Mouse (Mus musculus) splenic B cell, adult 2 months (primary cell): ENCODE measurements around the gene Nrtn.

ENCODE experiments used
- DNase-seq: peaks from one replicate; pipeline ENCODE4 v3.0.0-alpha.2; 2011; ENCODE audit warnings: low read depth, low spot score
- H3K27me3 ChIP-seq: 2 replicates; pipeline ENCODE4 v1.6.1; 2012; ENCODE audit warnings: mild to moderate bottlenecking, low read length, moderate library complexity, mixed read lengths; ENCODE audit not compliant: control insufficient read depth, poor library complexity, insufficient read depth, severe bottlenecking
- H3K36me3 ChIP-seq: 2 replicates; pipeline ENCODE4 v1.6.1; 2012; ENCODE audit warnings: mild to moderate bottlenecking, low read length, moderate library complexity, mixed read lengths; ENCODE audit not compliant: control insufficient read depth, poor library complexity, insufficient read depth, severe bottlenecking

Gene Nrtn

DNA sequence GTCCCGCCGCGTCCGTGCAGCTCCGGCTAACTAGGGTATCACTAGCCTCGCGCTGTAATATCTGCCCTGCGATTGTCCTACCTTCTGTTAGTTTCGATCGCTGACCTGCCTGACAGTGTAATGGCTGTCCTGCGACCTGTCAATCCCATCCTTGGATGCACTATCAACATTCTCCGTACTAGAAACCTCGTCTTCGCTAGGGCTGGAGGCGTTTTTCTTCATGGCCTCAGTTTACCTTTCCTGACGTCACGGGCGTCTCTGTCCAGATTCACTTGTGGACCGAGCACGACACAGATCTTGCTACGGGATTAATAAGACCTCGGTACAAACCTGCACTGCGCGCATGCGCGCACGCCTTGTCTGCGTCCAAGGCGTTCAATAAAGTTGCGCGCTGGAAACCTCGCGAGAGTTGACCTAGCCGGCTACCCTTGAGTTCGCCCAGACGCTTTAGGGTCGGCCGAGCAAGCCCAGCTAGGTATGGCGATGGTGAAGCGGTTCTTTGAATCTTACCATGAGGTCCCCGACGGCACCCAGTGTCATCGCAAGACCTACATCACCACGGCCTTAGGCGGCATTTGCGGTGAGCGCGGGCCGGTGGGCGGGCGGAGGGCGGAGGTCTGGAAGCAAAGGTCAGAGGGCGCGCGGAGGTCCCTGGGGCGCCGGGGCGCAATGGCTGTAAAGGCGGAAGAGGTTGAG is 39.8 kb downstream of the Nrtn start, which contains the start of the genes Ndufa11 and Vmac:
Gene Ndufa11, plus strand, starts transcription at position 405 of the 696 bp plus-strand sequence.
Gene Vmac, minus strand, starts transcription at position 660 of the 696 bp plus-strand sequence.
- Histone ChIP-seq H3K36me3 (no peaks in the 10 kb centered on the region; the same call in 1 of the 2 replicates), H3K27me3 (no peaks in the 10 kb centered on the region)
- peak; percentile 98 for DNase-seq

DNA sequence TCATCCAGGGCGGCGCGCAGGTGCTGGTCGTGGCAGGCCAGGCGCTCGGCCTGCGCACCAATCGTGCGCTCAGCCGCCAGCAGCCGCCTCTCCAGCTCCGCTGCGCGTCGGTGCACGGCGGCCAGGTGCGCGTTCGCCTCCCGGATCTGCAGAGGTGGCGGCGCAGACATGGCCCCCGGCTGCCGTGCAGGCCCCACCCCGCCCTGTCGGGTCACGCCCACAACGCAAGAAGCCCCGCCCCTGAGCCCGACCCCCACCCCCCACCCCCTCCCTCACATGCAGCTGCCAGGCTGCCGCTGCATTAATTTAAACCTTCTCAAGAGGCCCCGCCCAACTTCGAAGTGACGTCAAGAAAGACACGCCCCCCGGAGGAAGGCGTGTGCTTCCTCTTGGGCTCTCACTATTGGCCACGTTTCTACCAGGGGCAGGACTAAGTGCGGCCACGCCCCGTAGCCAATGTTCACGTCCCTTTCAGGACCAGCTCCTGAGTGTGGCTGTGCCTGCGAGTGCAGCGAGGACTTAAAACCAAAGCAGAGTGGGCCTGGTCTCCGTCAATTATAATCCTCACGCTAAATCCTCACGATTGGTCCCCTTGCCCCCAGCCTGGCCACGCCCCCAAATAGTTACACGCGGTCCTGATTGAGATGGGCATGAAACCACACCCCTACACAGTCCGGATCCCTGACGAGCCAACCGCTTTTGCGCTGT is 40.5 kb downstream of the Nrtn start:
- Histone ChIP-seq H3K27me3 (no peaks in the 10 kb centered on the region), H3K36me3 (no peaks in the 10 kb centered on the region)
- peak; percentile 99 for DNase-seq

DNA sequence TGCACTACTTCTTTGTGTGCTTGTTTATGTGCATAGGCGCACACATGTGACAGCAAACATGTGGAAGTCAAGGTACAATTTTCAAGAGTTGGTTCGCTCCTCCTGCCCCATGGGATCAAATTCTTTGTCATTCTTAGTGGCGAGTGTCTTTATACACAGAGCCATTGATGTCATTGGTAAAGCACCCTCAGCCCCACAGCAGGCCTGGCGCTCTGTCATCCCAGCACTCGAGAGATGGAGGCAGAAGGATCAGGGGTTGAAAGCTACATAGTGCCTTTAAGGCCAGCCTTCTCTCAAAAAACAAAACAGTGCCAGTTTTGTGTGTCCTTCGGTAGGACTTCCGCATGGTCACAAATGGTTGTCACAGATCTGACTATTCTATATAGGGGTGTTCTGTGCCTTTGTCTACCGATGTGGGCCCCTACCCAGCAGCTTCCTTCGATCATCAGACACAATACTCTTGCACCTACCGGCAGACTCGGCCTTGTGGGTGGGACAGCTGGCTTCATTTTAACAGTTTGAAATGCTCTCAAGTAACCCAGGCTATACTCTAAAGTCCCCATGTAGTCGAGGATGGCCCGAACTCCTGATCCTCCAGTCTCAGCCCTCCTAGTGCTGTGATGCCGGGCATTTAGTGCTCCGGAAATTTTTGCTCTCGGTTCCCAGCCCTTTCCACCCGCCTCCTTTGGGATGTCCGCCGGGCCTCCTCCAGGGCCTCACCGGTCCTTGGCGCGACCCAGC is 41.2 kb downstream of the Nrtn start:
- Histone ChIP-seq H3K27me3 (no peaks in the 10 kb centered on the region), H3K36me3 (peaks cover 4% of the 10 kb centered on the region; the same call in 1 of the 2 replicates)
- peak; percentile 11 for DNase-seq

DNA sequence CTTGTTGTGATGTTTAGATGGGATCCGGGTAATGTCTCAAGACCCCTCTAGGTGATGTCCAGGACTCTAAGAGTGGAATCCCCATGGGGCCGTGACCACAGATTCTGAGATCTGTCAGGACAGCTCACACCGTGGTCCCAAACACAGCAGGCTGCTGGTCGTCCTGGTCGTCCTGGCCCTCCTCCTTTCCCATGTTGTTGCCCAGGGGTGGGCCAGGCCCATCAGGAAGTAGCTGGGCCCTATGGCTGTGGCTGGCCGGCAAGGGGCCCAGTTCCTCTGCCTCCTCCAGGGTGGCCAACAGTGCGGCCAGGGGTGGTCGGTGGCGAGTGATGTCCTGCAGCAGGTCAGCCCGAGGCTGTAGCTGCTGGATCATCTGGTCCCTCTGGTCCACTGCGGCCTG is 42.0 kb downstream of the Nrtn start:
- H3K36me3 ChIP-seq = peaks cover 4% of the 10 kb centered on the region; the same call in 1 of the 2 replicates
- H3K27me3 ChIP-seq = no peaks in the 10 kb centered on the region
- DNase-seq = no peak

DNA sequence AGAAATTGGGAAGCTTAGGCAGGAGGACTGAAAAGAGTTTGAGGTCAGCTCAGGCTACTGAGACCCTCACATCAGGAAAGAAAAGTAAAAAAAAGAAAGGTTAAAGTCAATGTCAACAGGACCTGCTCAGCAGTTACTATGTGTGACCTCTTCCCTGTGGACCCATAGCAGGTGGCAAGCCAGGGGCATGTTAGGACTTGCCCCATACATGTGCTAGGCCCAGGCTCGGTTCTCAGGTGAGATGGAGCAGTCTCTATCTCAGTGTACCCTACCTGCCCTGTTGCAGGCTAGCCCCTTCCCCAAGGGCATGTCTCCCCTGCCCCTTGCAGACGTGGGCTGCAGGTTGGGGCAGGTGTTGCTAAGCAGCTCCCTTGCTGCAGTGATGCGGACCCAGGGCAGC is 47.6 kb downstream of the Nrtn start:
- no peaks in the 10 kb centered on the region for H3K27me3 ChIP-seq
- peaks cover 15% of the 10 kb centered on the region for H3K36me3 ChIP-seq
- no peak for DNase-seq

DNA sequence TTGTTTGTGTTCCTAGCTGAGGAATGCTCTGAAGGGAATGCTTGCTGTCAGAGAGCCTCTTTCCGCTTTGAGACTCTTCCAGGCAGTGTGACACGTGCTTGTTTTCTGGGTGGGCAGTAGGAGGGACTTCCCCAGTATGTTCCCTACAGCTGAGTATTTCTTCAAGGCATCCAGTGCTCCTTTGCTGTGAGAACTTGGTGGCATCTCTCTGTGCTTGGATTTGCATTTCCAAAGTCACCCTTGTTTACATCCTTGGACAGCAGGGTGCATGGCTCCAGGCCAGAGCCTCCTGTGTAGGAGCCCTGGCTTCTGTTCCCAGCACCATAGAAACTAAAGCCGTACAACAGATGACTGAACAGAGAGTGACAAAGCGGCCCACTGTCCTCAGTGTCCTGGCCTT is 48.6 kb downstream of the Nrtn start:
- no peaks in the 10 kb centered on the region for H3K27me3 ChIP-seq
- DNase-seq = no peak
- H3K36me3 ChIP-seq = peaks cover 15% of the 10 kb centered on the region

DNA sequence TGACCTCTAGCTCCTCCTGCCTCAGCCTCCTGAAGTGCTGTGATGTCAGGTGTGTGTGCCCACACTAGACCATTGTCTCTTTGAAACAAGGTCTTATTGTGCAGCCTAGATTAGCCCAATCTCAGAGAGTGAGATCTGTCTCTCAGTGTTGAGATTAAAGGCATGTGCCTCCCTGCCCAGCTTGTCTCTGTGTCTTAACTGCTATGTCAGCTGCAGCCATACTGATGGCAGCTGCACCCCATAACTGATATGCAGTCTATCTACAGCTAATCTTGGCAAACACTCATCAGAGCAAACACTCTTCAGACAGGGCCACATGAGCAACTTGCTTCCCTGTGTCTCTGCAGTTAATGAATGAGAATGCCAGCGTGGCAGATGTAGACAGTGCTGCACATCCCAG is 50.8 kb downstream of the Nrtn start:
- H3K27me3 ChIP-seq = no peaks in the 10 kb centered on the region

DNA sequence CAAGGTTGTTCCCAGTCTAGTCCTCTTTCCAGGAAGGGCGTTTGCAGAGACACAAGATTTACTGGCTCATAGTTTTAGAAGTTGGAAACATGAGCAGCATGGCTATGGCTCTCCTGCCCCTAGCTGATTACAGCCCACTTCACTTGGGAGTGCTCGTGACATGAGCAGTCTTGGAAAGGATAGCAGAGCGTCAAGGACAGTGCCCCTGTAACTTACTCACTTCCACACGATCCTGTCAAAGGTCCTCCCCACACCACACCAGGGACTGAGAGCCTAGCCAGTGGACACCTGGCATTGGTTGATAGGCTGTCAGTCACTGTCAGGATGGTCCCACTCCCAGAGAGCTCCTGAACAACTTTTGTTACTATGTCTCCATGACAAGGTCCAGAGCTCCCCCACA is 54.3 kb downstream of the Nrtn start:
- no peak for DNase-seq
- Histone ChIP-seq H3K36me3 (peaks cover 18% of the 10 kb centered on the region), H3K27me3 (no peaks in the 10 kb centered on the region)

More for the DNA sequence above, 50.8 kb downstream of the Nrtn start:
- no peak for DNase-seq
- peaks cover 14% of the 10 kb centered on the region for H3K36me3 ChIP-seq
